Mouse (Mus musculus) adrenal gland, postnatal 10 days (tissue): ENCODE data around the gene Socs4. TPM values are rescaled to one million over a fixed set of nuclear protein-coding genes. Genes with fewer than 3 reads are reported as not detected.

Experiments used
- DNase-seq: peaks from one replicate; pipeline ENCODE4 v3.0.0; 2021; ENCODE audit warnings: mixed read lengths
- total RNA-seq, 2 experiments: library from RNA; stranded (reverse); gene quantifications; 2 replicates each; pipeline ENCODE4 v1.2.3; 2021

Gene Socs4
- total RNA-seq, 2 experiments from 2014 or later: 18.8 to 19.7 TPM

DNA sequence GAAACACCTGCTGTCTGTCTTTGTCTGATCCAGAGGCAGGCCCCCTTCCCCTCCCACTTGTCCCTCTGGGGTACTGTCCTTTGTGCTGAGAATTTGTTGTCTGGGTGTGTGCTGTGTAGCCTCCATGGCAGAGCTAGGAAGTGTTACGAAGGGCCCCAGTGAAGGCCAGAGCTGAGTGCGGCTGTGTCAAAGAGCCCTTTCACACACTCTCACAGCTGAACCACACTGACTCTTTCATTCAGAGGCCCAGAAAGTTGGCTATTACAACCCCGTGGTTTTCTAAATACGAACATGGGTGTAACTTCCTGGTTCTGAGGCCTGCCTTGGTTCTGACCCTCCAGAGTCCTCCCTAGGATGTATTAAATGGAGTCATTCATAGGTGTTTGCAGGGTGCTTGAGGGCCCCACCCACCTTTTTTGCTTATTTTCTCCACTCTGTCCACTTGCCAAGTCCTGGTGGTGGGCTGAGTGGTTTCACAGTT lies 65.1 kb downstream of the Socs4 start:
- no peak for DNase-seq

Other genes with a start within 250 kb of the Socs4 start
- 10 to 100 TPM; 33.4 to 40.4 TPM for gene Gch1, start 87.5 kb upstream of the Socs4 start, total RNA-seq
- gene Wdhd1, start 74 bp upstream of the Socs4 start, total RNA-seq: 10 to 100 TPM in 1 of 2 experiments, 1 to 10 TPM in 1; 6.9 to 10.0 TPM
- 10 to 100 TPM; 69.9 to 75.9 TPM for gene Mapk1ip1l, start 21.3 kb downstream of the Socs4 start, total RNA-seq
- 1 to 10 TPM; 6.9 to 7.0 TPM for gene Lgals3, start 90.8 kb downstream of the Socs4 start, total RNA-seq
- gene Dlgap5, start 141.5 kb downstream of the Socs4 start, total RNA-seq: 10 to 100 TPM in 1 of 2 experiments, 1 to 10 TPM in 1; 9.4 to 12.9 TPM
- 10 to 100 TPM; 21.5 to 24.5 TPM for gene Fbxo34, start 173.5 kb downstream of the Socs4 start, total RNA-seq